ENCODE assay signal across 11 mouse cellular contexts in the genomic region with DNA sequence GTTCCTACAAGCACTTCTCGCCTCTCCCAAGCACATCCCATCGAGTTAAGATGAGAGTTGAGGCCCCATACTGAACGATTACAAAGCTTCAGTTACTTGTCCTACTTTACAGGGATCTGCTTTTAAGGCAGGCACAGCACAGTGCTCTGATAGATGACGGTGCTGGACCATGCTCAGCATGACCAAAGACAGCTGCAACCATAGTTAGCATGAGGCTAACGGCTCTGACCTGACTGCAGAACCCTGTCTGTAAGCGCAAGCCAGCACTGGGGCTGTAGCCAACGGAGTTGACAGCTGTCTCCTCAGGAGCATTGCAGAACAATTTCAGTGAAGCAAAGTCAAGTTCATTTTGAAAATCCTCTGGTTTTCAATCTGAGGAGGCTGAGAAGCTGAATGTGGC. TPM values are rescaled to one million over a fixed set of nuclear protein-coding genes. Genes with fewer than 3 reads are reported as not detected.
DNase-seq lines count a peak whose midpoint lies in the region; ATAC-seq and TF ChIP-seq lines count a peak whose summit lies in the region.
"Had no signal": no experiment of that assay in that cellular context is flagged by ENCODE, and none has a peak within 500 bp of the region (broad histone marks: within the 10 kb centered on the region; RNA-seq: fewer than 3 reads in every experiment).

No protein-coding gene starts in this region.

- H3K27me3 ChIP-seq in midbrain, embryonic 12.5 days = no peaks in the 10 kb centered on the region
- H3K27me3 ChIP-seq in midbrain, embryonic 10.5 days (ENCODE audit: low read depth, poor library complexity, severe bottlenecking) = no peaks in the 10 kb centered on the region
- no peaks in the 10 kb centered on the region for H3K27me3 ChIP-seq in myocyte (ENCODE audit: control insufficient read depth, insufficient read depth, insufficient read length)

- ATAC-seq in midbrain, embryonic 12.5 days (ENCODE audit: low FRiP score, low read depth) = peak; percentile 69; the same call in 1 of the 2 replicates

- H3K9ac ChIP-seq in midbrain, embryonic 12.5 days (replicated peaks) = no peak overlapping the region
- H3K9ac ChIP-seq: liver, embryonic 14.5 days had no signal

- H3K79me2 ChIP-seq in myocyte (ENCODE audit: control insufficient read depth, insufficient read depth) = no peaks in the 10 kb centered on the region

- peak; percentile 7 to 23 for DNase-seq in cerebellum, postnatal 25 days
- no peak for DNase-seq in cerebellum, adult 18-20 months
- DNase-seq in midbrain, embryonic 10.5 days (ENCODE audit: low spot score) = no peak
- peak; percentile 80 to 86 for DNase-seq in heart, postnatal 10 days
- no peak for DNase-seq in left cerebral cortex, postnatal 14 days (ENCODE audit: low spot score in 2 of 2)
- no peak for DNase-seq in cerebellum, postnatal 36 days
- DNase-seq: right cerebral cortex, postnatal 14 days had no signal

- intact Hi-C loops in heart, postnatal 10 days (cut with DNase I) = no loop called here
- intact Hi-C loops in left cerebral cortex, postnatal 14 days (cut with DNase I) = no loop called here

- H3ac ChIP-seq in myocyte (ENCODE audit: control insufficient read depth, insufficient read length) = no peak overlapping the region

- H3K27ac ChIP-seq in midbrain, embryonic 12.5 days (replicated peaks) = no peak overlapping the region; the same call in 1 of the 2 replicates
- H3K27ac ChIP-seq in midbrain, embryonic 10.5 days (replicated peaks) = no peak overlapping the region
- H3K27ac ChIP-seq: liver, embryonic 14.5 days had no signal

- peaks cover 5% of the 10 kb centered on the region; the same call in 1 of the 2 replicates for H3K4me1 ChIP-seq in midbrain, embryonic 12.5 days
- no peaks in the 10 kb centered on the region; the same call in 1 of the 2 replicates for H3K4me1 ChIP-seq in midbrain, embryonic 10.5 days

- WGBS in midbrain, embryonic 12.5 days = 57% methylated on average over 7 of the region's 7 CpGs
- 77% methylated on average over 7 of the region's 7 CpGs for WGBS in midbrain, embryonic 10.5 days

- no peak overlapping the region for H3K4me3 ChIP-seq in midbrain, embryonic 12.5 days
- no peak overlapping the region for H3K4me3 ChIP-seq in midbrain, embryonic 10.5 days
- no peak overlapping the region for H3K4me3 ChIP-seq in myocyte
- H3K4me3 ChIP-seq: erythroblast, embryonic 14.5 days had no signal

- H3K36me3 ChIP-seq in midbrain, embryonic 12.5 days = no peaks in the 10 kb centered on the region
- no peaks in the 10 kb centered on the region for H3K36me3 ChIP-seq in midbrain, embryonic 10.5 days
- no peaks in the 10 kb centered on the region for H3K36me3 ChIP-seq in myocyte (ENCODE audit: control insufficient read depth, insufficient read depth)

- no peaks in the 10 kb centered on the region for H3K9me3 ChIP-seq in midbrain, embryonic 12.5 days
- no peaks in the 10 kb centered on the region for H3K9me3 ChIP-seq in midbrain, embryonic 10.5 days (replicated peaks)

- TF ChIP-seq POLR2A in myocyte (IDR thresholded peaks at IDR 0.05; ENCODE audit: insufficient read length, low read depth) = peak; percentile 16

- no peak overlapping the region for H3K4me2 ChIP-seq in midbrain, embryonic 12.5 days (replicated peaks)
- H3K4me2 ChIP-seq in myocyte (ENCODE audit: low read depth) = peak overlapping the region; percentile 20

TF ChIP-seq in myocyte, 11 proteins besides CTCF, POLR2A, EP300 and RAD21:
- TF ChIP-seq TCF12 (IDR thresholded peaks at IDR 0.05; ENCODE audit: insufficient read depth, poor library complexity, severe bottlenecking) = peak; percentile 46
- TF ChIP-seq MYOD1 (IDR thresholded peaks at IDR 0.05; ENCODE audit: control insufficient read depth in 1 of 3, insufficient read length in 2 of 3, low read depth in 2 of 3) = peak; percentile 68 to 97 (median 92)
- TF ChIP-seq E2F4 (IDR thresholded peaks at IDR 0.05; ENCODE audit: insufficient read depth) = no peak
- peak; percentile 91 to 97 (median 95) for TF ChIP-seq MYOG (IDR thresholded peaks at IDR 0.05; ENCODE audit: control insufficient read depth in 1 of 3, insufficient read depth in 1 of 3, insufficient read length in 2 of 3, low read depth in 2 of 3)
- TF ChIP-seq MAX (IDR thresholded peaks at IDR 0.05; ENCODE audit: low read depth) = no peak
- no peak for TF ChIP-seq REST (IDR thresholded peaks at IDR 0.05; ENCODE audit: insufficient read depth, insufficient read length)
- TF ChIP-seq CEBPB (IDR thresholded peaks at IDR 0.05; ENCODE audit: insufficient read depth, poor library complexity, severe bottlenecking) = peak; percentile 41; the same call in 1 of the 2 replicates
- TF ChIP-seq TCF3 (IDR thresholded peaks at IDR 0.05; ENCODE audit: insufficient read length, low read depth) = peak; percentile 57

RNA-seq across cellular contexts. Expression of gene Sestd1, which starts 36.6 kb away (rescaled TPM):
- 27.2 and 34.7 TPM in 2 replicates for polyA plus RNA-seq in midbrain, embryonic 12.5 days (2016; fragmentation: Nextera tagmentation; extraction: Ambion mirVana)
- 14.7 and 18.4 TPM in 2 replicates for polyA plus RNA-seq in midbrain, embryonic 10.5 days (2016; fragmentation: Nextera tagmentation; extraction: Ambion mirVana)
- 10 to 100 TPM; 27.8 to 31.7 TPM for total RNA-seq in heart, postnatal 10 days (2021)
- polyA plus RNA-seq in myocyte (2012; fragmentation: generic; extraction: Trizol) = 11.3 TPM
- total RNA-seq in left cerebral cortex, postnatal 14 days (2021) = 100 to 1,000 TPM in 1 of 2 experiments, 10 to 100 TPM in 1; 92.9 to 102 TPM
- polyA plus RNA-seq: erythroblast, embryonic 14.5 days had no signal

Comparison
In these comparisons a context has a peak if more than half of its experiments do, and no peak if none do; other contexts are left out.
1. DNase-seq: peak in cerebellum, postnatal 25 days (2 of 2) and heart, postnatal 10 days (2 of 2); none in cerebellum, adult 18-20 months (0 of 2), midbrain, embryonic 10.5 days (single experiment), left cerebral cortex, postnatal 14 days (0 of 2) and cerebellum, postnatal 36 days (0 of 2).